Mouse (Mus musculus) lung, postnatal 0 days (tissue): ENCODE results near the gene Zfp324. TPM values are rescaled to one million over a fixed set of nuclear protein-coding genes. Genes with fewer than 3 reads are reported as not detected.

Experiments
- ATAC-seq: fragments of 200-750 bp; cut with Nextera tagmentation; 2 replicates; pipeline ENCODE4 v1.8.0; 2017; ENCODE audit warnings: moderate library complexity
- DNase-seq: peaks from one replicate; pipeline ENCODE4 v3.0.0-alpha.2; 2016; ENCODE audit warnings: low spot score
- H3K27ac ChIP-seq: fragments of 300-500 bp; sonication (generic); 2 replicates; pipeline ENCODE4 v1.5.1; 2014; ENCODE audit warnings: antibody characterized with exemption, mild to moderate bottlenecking, low read length, mixed read lengths
- H3K27me3 ChIP-seq: fragments of 300-500 bp; sonication (generic); replicated peaks from 2 replicates; pipeline ENCODE4 v1.6.1; 2014; ENCODE audit warnings: low read length, mixed read lengths; ENCODE audit not compliant: insufficient read depth
- H3K36me3 ChIP-seq: fragments of 300-500 bp; sonication (generic); 2 replicates; pipeline ENCODE4 v1.6.1; 2014; ENCODE audit warnings: low read length, mixed read lengths; ENCODE audit not compliant: insufficient read depth
- H3K4me1 ChIP-seq: fragments of 300-500 bp; sonication (generic); 2 replicates; pipeline ENCODE4 v1.6.1; 2014; ENCODE audit warnings: antibody characterized with exemption, low read depth, low read length, mixed read lengths; ENCODE audit not compliant: insufficient read depth
- H3K4me2 ChIP-seq: fragments of 300-500 bp; sonication (generic); replicated peaks from 2 replicates; pipeline ENCODE4 v1.6.1; 2014; ENCODE audit warnings: low read depth, mild to moderate bottlenecking, low read length, moderate library complexity, mixed read lengths
- H3K4me3 ChIP-seq: fragments of 300-500 bp; sonication (generic); 2 replicates; pipeline ENCODE4 v1.5.1; 2014; ENCODE audit warnings: low read depth, low read length
- H3K9ac ChIP-seq: fragments of 300-500 bp; sonication (generic); replicated peaks from 2 replicates; pipeline ENCODE4 v1.6.1; 2014; ENCODE audit warnings: low read depth, mild to moderate bottlenecking
- H3K9me3 ChIP-seq: fragments of 300-500 bp; sonication (generic); 2 replicates; pipeline ENCODE4 v1.6.1; 2016; ENCODE audit warnings: low read length, mixed read lengths
- CTCF ChIP-seq: IDR thresholded peaks from 2 replicates; pipeline ENCODE4 v1.5.1; 2016; ENCODE audit warnings: antibody characterized with exemption, mild to moderate bottlenecking
- EP300 ChIP-seq: IDR thresholded peaks from 2 replicates; pipeline ENCODE4 v1.6.1; 2016; ENCODE audit warnings: antibody characterized with exemption, mild to moderate bottlenecking, control low read depth
- WGBS: fragments of 180-500 bp; shearing (Covaris S2); extraction: QIAGEN DNeasy Blood & Tissue Kit; methylation state at CpG from one replicate; pipeline ENCODE4 v1.1.7; 2014; 5-methylcytosine and 5-hydroxymethylcytosine counted together
- polyA plus RNA-seq: library from polyadenylated mRNA; unstranded; fragments of >200 nt; fragmentation: Nextera tagmentation; extraction: Ambion mirVana; gene quantifications from 2 replicates; pipeline ENCODE4 v1.2.1, GENCODE M21; 2015

Zfp324 gene
- polyA plus RNA-seq, 1 experiment from 2014 or later = 5.7 TPM

- Histone ChIP-seq H3K27ac (no peak overlapping the region), H3K9ac (no peak overlapping the region), H3K4me3 (no peak overlapping the region), H3K4me1 (no peaks in the 10 kb centered on the region), H3K27me3 (no peaks in the 10 kb centered on the region), H3K4me2 (no peak overlapping the region), H3K9me3 (no peaks in the 10 kb centered on the region), H3K36me3 (no peaks in the 10 kb centered on the region)
- DNase-seq = peak; percentile 36
- peak; percentile 65 for TF ChIP-seq CTCF
- no peak for TF ChIP-seq EP300
- no peak for ATAC-seq
Observed at GRCm38 (mm10) chr7:12943488-12943887, 22.1 kb upstream of the Zfp324 start.

DNA sequence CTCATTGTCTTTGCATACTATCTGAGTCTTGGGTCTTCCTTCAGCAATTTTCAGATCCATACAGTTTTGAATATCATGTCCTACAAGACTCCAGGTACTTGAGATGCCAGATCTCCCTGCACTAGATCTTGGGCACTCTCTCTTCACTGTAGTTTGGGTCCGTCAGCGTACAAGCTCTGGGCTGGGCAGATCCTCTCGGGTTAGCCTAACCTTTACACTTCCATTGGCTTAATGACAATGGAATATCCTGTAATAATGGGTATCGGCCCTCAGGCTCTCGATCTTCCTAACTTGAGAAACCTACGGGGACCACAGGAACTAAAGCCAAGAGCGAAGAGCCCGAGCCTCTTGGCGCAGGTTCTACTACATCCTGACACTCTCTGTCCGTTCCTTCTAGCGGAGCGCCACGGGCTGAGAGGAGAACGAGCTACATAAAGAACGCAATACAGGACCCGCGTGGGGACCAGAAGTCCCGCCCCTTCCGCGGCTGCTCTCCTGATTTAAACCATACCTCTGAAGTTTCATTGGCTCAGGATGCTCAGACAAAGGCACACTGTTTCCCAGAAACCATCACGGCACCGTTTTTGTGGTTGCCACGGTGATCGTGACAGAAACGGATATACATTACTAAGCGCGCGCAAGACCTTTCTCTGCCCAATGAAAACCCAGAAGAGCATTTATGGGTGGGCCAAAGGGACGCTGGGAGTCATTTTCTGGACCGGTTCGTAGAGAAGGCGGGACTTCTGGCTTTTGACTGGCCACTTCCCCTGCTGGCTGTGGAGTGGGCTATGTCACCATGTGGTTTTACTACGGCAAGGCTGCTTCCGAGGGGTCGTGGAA, 16.4 kb upstream of the Zfp324 start:
- ATAC-seq (peak; percentile 99), DNase-seq (peak; percentile 99)
- H3K4me2 ChIP-seq = peak overlapping the region; percentile 78
- no peaks in the 10 kb centered on the region for H3K9me3 ChIP-seq
- TF ChIP-seq EP300 (no peak), CTCF (no peak)
- peaks cover 2% of the 10 kb centered on the region; the same call in 1 of the 2 replicates for H3K4me1 ChIP-seq
- WGBS = 9% methylated on average over 35 of the region's 35 CpGs
- peak overlapping the region; percentile 46 for H3K4me3 ChIP-seq
- peak overlapping the region; percentile 71 for H3K27ac ChIP-seq
- no peaks in the 10 kb centered on the region for H3K27me3 ChIP-seq
- H3K36me3 ChIP-seq = no peaks in the 10 kb centered on the region
- peak overlapping the region; percentile 43 for H3K9ac ChIP-seq

- Histone ChIP-seq H3K4me2 (peak overlapping the region; percentile 78), H3K36me3 (no peaks in the 10 kb centered on the region), H3K4me1 (peaks cover 2% of the 10 kb centered on the region; the same call in 1 of the 2 replicates), H3K9me3 (no peaks in the 10 kb centered on the region), H3K27ac (peak overlapping the region; percentile 71), H3K27me3 (no peaks in the 10 kb centered on the region), H3K4me3 (peak overlapping the region; percentile 46), H3K9ac (peak overlapping the region; percentile 43)
- TF ChIP-seq CTCF (no peak), EP300 (no peak)
- ATAC-seq (peak; percentile 50), DNase-seq (no peak)
- 5% methylated on average over 16 of the region's 16 CpGs for WGBS
Observed at GRCm38 (mm10) chr7:12949872-12950229, 15.8 kb upstream of the Zfp324 start.

DNA sequence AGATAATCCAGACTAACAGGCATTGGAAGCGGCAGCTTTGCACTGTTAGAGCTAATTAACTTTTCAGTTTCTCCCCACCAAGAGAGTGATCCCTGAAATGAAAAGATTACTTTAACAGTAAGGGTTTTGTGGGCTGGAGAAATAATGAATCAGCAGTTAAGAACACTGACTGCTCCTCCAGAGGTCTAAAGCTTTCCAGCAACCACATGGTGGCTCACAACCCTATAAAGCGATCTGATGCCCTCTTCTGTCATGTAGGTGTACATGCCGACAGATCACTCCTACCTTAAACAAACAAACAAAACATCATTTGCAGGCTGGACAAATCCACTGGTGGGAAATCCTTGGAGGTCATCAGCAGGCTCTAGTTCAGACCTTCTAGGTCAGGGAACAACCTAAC, 10.7 kb upstream of the Zfp324 start:
- DNase-seq (peak; percentile 10), ATAC-seq (no peak)
- Histone ChIP-seq H3K9ac (no peak overlapping the region), H3K4me1 (peaks cover 2% of the 10 kb centered on the region; the same call in 1 of the 2 replicates), H3K4me2 (no peak overlapping the region), H3K9me3 (no peaks in the 10 kb centered on the region), H3K27ac (no peak overlapping the region), H3K27me3 (no peaks in the 10 kb centered on the region), H3K4me3 (no peak overlapping the region), H3K36me3 (no peaks in the 10 kb centered on the region)
- peak; percentile 22; the same call in 1 of the 2 replicates for TF ChIP-seq CTCF
- no peak for TF ChIP-seq EP300
- 46% methylated on average over 3 of the region's 3 CpGs for WGBS

DNA sequence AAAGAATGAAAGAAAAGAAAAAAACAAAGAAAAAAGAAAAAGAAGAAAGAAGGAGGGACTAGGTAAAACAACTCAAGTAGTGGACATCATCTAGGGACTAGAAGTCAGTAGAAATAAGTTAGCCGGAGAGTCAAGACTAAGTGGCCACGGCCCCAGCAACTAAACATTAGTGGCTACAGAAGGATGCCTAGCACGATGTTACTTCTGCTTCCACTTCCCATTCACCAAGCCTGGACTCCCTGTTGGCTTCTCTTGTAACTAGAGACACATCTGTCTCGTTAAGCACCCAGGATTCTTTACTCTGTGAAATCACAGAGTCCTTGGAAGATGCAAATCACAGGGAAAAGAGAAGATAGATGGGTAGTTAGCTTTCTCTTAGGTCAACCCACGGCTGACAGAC, 8.1 kb upstream of the Zfp324 start:
- no peak for ATAC-seq
- H3K36me3 ChIP-seq = no peaks in the 10 kb centered on the region
- H3K27ac ChIP-seq = no peak overlapping the region
- no peak for DNase-seq
- TF ChIP-seq EP300 (no peak), CTCF (no peak)
- H3K4me1 ChIP-seq = no peaks in the 10 kb centered on the region
- H3K9ac ChIP-seq = no peak overlapping the region
- 73% methylated on average over 5 of the region's 5 CpGs for WGBS
- no peaks in the 10 kb centered on the region for H3K27me3 ChIP-seq
- H3K4me3 ChIP-seq = no peak overlapping the region
- no peak overlapping the region for H3K4me2 ChIP-seq
- no peaks in the 10 kb centered on the region for H3K9me3 ChIP-seq

DNA sequence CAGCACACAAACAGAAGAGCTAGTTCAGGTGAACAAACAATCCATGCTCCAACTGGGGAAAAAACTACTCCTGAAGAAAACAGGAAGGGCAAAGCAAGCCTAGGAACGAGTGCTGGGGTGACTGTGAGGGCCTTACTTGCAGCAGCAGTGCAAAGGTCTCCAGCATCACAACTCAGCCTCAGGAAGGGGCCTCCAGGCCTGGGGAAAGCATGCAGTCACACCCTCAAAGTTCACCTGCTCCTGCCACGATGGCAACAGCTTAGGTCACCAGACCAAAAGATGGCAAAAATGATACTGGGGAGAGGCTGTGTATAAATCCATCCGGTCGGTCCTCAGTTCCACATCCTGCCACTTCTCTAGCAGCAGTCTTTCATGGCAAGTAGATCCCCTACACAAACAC, 6.7 kb upstream of the Zfp324 start:
- Histone ChIP-seq H3K4me2 (no peak overlapping the region), H3K4me1 (no peaks in the 10 kb centered on the region), H3K27ac (no peak overlapping the region), H3K9me3 (no peaks in the 10 kb centered on the region), H3K27me3 (no peaks in the 10 kb centered on the region), H3K9ac (no peak overlapping the region), H3K4me3 (no peak overlapping the region), H3K36me3 (no peaks in the 10 kb centered on the region)
- TF ChIP-seq EP300 (no peak), CTCF (no peak)
- 69% methylated on average over 4 of the region's 4 CpGs for WGBS
- ATAC-seq = no peak
- no peak for DNase-seq
